Mouse (Mus musculus): Measurements from ENCODE around the gene Ccdc60.
"Not testable (repeated sequence)": the region's sequence is repeated elsewhere in the genome, so short reads cannot be mapped to it uniquely, and the experiment has no call there.

Ccdc60 gene

GRCm38 (mm10) chr5:116192693-116193092 is 96.1 kb downstream of the Ccdc60 start:
- DNase-seq (ENCODE audit: low spot score): no peak

- no peak for DNase-seq (ENCODE audit: low spot score)
Observed at GRCm38 (mm10) chr5:116191596-116191995, 97.2 kb downstream of the Ccdc60 start.

GRCm38 (mm10) chr5:116189818-116190217 is 99.0 kb downstream of the Ccdc60 start:
- DNase-seq (ENCODE audit: low spot score): no peak

GRCm38 (mm10) chr5:116180594-116180993 is 108.2 kb downstream of the Ccdc60 start:
- DNase-seq (ENCODE audit: low spot score): no peak

- no peak for DNase-seq (ENCODE audit: low spot score)
Observed at GRCm38 (mm10) chr5:116171721-116172120, 117.1 kb downstream of the Ccdc60 start.

GRCm38 (mm10) chr5:116166965-116167364 is 121.8 kb downstream of the Ccdc60 start:
- DNase-seq (ENCODE audit: low spot score): no peak

GRCm38 (mm10) chr5:116165203-116165888 is 123.4 kb downstream of the Ccdc60 start:
- DNase-seq (ENCODE audit: low spot score): no peak

GRCm38 (mm10) chr5:116154811-116155210 is 134.0 kb downstream of the Ccdc60 start:
- DNase-seq (ENCODE audit: low spot score): no peak

GRCm38 (mm10) chr5:116146446-116146845 is 142.3 kb downstream of the Ccdc60 start:
- not testable (repeated sequence) for DNase-seq (ENCODE audit: low spot score)

GRCm38 (mm10) chr5:116144711-116145110 is 144.1 kb downstream of the Ccdc60 start:
- no peak for DNase-seq (ENCODE audit: low spot score)

- no peak for DNase-seq (ENCODE audit: low spot score)
Observed at GRCm38 (mm10) chr5:116140682-116141081, 148.1 kb downstream of the Ccdc60 start.

- DNase-seq (ENCODE audit: low spot score): peak; percentile 74
Observed at GRCm38 (mm10) chr5:116123344-116123743, 165.4 kb downstream of the Ccdc60 start.

- peak; percentile 17 for DNase-seq (ENCODE audit: low spot score)
Observed at GRCm38 (mm10) chr5:116116567-116116966, 172.2 kb downstream of the Ccdc60 start.

- no peak for DNase-seq (ENCODE audit: low spot score)
Observed at GRCm38 (mm10) chr5:116116110-116116509, 172.7 kb downstream of the Ccdc60 start.

- DNase-seq (ENCODE audit: low spot score): no peak
Observed at GRCm38 (mm10) chr5:116115071-116115834, 173.5 kb downstream of the Ccdc60 start.

GRCm38 (mm10) chr5:116108651-116109050 is 180.1 kb downstream of the Ccdc60 start:
- no peak for DNase-seq (ENCODE audit: low spot score)

GRCm38 (mm10) chr5:116084231-116084630 is 204.6 kb downstream of the Ccdc60 start:
- no peak for DNase-seq (ENCODE audit: low spot score)

GRCm38 (mm10) chr5:116083081-116083480 is 205.7 kb downstream of the Ccdc60 start, which contains the start of gene Tmem233:
Tmem233 (minus strand) TSS chr5:116083244.
- no peak for DNase-seq (ENCODE audit: low spot score)

GRCm38 (mm10) chr5:116082241-116082900 is 206.4 kb downstream of the Ccdc60 start:
- DNase-seq (ENCODE audit: low spot score): no peak

- no peak for DNase-seq (ENCODE audit: low spot score)
Observed at GRCm38 (mm10) chr5:116081616-116082015, 207.2 kb downstream of the Ccdc60 start.

- DNase-seq (ENCODE audit: low spot score): no peak
Observed at GRCm38 (mm10) chr5:116080736-116081135, 208.0 kb downstream of the Ccdc60 start.
